Mouse (Mus musculus) cortical plate, adult 2 months (tissue): ENCODE data around the gene Tbc1d8b. TPM values are rescaled to one million over a fixed set of nuclear protein-coding genes. Genes with fewer than 3 reads are reported as not detected.
"Not testable (repeated sequence)": the region's sequence is repeated elsewhere in the genome, so short reads cannot be mapped to it uniquely, and the experiment has no call there.

Source experiments
- H3K27ac ChIP-seq: fragments of 200-500 bp; 2 replicates; pipeline ENCODE4 v1.5.1; 2012; ENCODE audit warnings: low read length, control low read depth, inconsistent platforms; ENCODE audit not compliant: insufficient read depth
- H3K4me1 ChIP-seq: fragments of 200-500 bp; 2 replicates; pipeline ENCODE4 v1.6.1; 2011; ENCODE audit warnings: low read length; ENCODE audit not compliant: control insufficient read depth, insufficient read depth
- H3K4me3 ChIP-seq: fragments of 200-500 bp; 2 replicates; pipeline ENCODE4 v1.5.1; 2011; ENCODE audit warnings: mild to moderate bottlenecking, low read length, control low read depth; ENCODE audit not compliant: insufficient read depth
- CTCF ChIP-seq: fragments of 200-500 bp; IDR thresholded peaks from 2 replicates; pipeline ENCODE4 v1.5.1; 2011; ENCODE audit warnings: mild to moderate bottlenecking, control low read depth, low read length; ENCODE audit not compliant: insufficient read depth; ENCODE audit errors: extremely low read depth
- POLR2A ChIP-seq: fragments of 200-500 bp; IDR thresholded peaks from 2 replicates; pipeline ENCODE4 v1.6.1; 2011; ENCODE audit warnings: mild to moderate bottlenecking, low read length, control low read depth; ENCODE audit not compliant: insufficient read depth; ENCODE audit errors: extremely low read depth
- polyA plus RNA-seq: library from polyadenylated mRNA; depleted of rRNA; stranded (reverse); fragments of >200 nt; gene quantifications from 2 replicates; pipeline ENCODE4 v1.2.3, GENCODE M21; 2012

The Tbc1d8b gene
- polyA plus RNA-seq, 1 experiment, result 1.5 TPM

DNA sequence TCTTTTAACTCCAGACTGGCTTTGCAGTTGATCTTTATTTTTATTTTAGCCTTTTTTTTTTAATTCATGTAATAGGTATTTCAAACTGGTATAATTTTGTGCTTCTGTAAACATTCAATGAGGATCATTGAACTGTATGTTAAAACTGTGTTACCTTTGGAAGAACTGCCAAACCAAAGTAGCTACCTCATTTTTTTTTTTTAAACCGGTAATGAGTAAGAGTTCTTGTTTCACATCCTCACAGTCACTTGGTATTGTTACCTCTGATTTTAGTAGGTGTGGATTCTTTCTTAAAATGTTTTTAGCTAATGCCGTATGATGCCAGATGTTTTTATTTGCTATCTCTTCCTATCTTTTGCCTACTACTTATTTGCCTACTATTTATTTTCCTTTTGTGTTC is 37.6 kb downstream of the Tbc1d8b start:
- TF ChIP-seq POLR2A (no peak), CTCF (no peak)
- Histone ChIP-seq H3K27ac (no peak overlapping the region), H3K4me3 (no peak overlapping the region), H3K4me1 (no peaks in the 10 kb centered on the region)

DNA sequence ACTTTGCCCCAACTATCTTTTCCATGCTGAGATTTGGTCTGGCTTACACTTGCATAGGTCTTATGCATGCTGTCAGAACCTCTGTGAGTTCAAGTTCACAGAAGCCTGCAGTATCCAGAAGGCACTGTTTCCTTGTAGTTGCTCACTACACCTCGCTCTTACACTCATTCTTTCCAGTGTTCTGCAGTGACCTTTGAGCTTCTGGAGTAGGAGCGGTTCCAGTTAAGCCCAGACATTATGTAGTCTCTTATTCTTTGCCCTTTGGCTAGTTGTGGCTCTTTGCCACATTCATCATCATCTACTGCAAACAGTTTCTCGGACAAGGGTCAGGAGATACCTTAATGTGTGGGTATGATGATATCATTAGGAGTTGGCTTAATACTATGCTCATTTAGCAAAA is 45.7 kb downstream of the Tbc1d8b start:
- Histone ChIP-seq H3K27ac (no peak overlapping the region), H3K4me1 (no peaks in the 10 kb centered on the region), H3K4me3 (no peak overlapping the region)
- no peak for TF ChIP-seq POLR2A
- TF ChIP-seq CTCF, result no peak

GRCm38 (mm10) chrX:139737066-139737465 is 52.3 kb downstream of the Tbc1d8b start:
- Histone ChIP-seq H3K27ac (no peak overlapping the region), H3K4me1 (no peaks in the 10 kb centered on the region), H3K4me3 (no peak overlapping the region)
- no peak for TF ChIP-seq CTCF
- no peak for TF ChIP-seq POLR2A

DNA sequence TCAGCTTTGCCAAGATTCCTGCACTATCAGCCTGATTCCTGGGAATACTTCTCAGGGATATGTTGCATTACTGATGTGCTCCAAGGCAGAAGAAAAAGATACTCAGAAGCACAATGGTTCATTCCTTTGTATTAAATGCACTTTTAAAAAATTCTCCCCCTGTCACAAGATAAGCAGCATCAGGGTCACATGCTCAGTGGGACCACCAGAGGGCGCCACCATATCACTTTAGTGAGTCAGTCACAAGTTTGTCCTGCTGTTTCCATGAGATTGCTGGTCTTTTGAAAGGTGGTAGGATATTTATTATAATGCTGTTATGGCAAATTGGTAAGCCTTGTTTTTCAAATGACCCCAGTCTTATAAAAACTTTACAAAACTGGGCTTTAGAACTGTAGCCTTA is 67.1 kb downstream of the Tbc1d8b start:
- Histone ChIP-seq H3K27ac (no peak overlapping the region), H3K4me1 (no peaks in the 10 kb centered on the region), H3K4me3 (no peak overlapping the region)
- peak; percentile 45; the same call in 1 of the 2 replicates for TF ChIP-seq CTCF
- TF ChIP-seq POLR2A, result no peak

DNA sequence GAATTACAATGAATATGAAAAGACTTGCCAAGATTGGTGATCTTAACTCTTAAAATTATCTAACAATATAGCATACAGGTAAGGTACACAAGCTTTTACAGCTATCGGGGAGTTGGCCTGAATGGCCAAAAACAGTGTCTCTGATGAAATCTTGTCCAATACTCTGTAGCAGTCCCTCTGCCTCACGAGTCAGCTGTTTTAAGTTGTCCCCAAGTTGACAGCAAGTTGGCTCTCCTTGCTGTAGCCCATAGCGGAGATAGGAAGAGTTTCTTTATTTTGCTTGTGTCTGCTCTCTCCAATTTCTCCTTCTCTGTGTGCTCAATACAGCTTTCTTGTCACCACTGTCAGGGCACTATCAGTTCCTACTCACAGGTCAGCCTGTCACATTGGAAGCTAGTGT is 73.8 kb downstream of the Tbc1d8b start:
- not testable (repeated sequence) for H3K4me1 ChIP-seq, H3K27ac ChIP-seq, H3K4me3 ChIP-seq

DNA sequence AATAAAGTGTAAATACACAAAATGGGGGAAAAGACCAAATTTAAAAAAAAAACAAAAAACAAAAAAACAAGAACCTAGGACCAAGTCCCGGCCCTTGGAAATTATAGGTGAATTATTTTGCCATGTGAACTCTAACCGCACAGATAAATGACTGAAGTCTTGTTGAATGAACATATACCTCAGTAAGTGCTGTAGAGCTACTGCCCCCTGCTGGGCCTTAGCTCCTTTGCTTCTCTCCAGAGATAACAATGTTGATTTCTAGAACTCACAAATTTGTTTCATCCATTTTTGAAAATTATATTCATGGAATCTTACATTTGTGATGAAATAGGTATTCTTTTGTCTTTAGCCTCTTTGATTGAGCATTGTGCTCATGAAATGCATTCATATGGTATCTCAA is 77.8 kb downstream of the Tbc1d8b start:
- H3K4me3 ChIP-seq, result no peak overlapping the region
- no peaks in the 10 kb centered on the region for H3K4me1 ChIP-seq
- H3K27ac ChIP-seq, result no peak overlapping the region
- TF ChIP-seq POLR2A, result no peak
- peak; percentile 36; the same call in 1 of the 2 replicates for TF ChIP-seq CTCF

DNA sequence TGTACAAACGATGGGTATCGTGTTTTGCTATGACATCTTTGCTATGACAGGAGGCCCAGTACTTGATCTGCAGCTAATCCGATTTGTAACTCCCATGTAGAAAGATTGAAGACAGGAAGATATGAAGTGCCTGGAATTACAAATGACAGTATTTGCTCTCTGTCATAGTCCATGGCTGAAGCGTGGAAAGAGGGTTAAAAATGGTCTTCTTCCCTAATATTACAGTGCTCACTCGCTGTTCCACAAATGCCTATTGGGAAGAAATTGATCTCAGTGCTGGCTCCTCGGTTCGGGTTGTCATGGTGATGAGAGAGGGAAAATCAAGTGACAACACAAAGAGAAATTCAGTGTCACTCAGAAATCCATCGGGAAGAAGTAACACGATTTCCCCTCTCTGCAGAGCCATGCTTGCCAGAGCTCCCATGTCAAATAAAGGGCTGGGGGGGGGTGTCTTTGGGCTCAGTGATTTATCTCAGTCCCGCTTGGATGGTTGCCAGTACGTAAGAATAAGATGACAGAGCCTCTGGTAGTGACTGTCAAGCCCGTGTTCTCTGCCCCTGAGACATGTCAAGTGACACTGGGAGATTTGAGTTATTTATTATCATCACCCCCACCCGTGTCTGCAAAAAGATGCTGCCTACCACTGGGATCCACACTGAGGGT is 85.3 kb downstream of the Tbc1d8b start:
- Histone ChIP-seq H3K4me1 (no peaks in the 10 kb centered on the region), H3K27ac (no peak overlapping the region)
- TF ChIP-seq CTCF (no peak), POLR2A (no peak)

GRCm38 (mm10) chrX:139774309-139775083 is 89.7 kb downstream of the Tbc1d8b start:
- H3K27ac ChIP-seq, result no peak overlapping the region
- H3K4me3 ChIP-seq, result no peak overlapping the region
- no peaks in the 10 kb centered on the region for H3K4me1 ChIP-seq
- TF ChIP-seq POLR2A (no peak), CTCF (peak; percentile 54)

More for the DNA sequence above, 85.3 kb downstream of the Tbc1d8b start:
- H3K4me3 ChIP-seq, result no peak overlapping the region

GRCm38 (mm10) chrX:139775084-139775612 is 90.4 kb downstream of the Tbc1d8b start:
- Histone ChIP-seq H3K4me3 (no peak overlapping the region), H3K27ac (no peak overlapping the region), H3K4me1 (no peaks in the 10 kb centered on the region)
- no peak for TF ChIP-seq POLR2A
- TF ChIP-seq CTCF, result no peak

DNA sequence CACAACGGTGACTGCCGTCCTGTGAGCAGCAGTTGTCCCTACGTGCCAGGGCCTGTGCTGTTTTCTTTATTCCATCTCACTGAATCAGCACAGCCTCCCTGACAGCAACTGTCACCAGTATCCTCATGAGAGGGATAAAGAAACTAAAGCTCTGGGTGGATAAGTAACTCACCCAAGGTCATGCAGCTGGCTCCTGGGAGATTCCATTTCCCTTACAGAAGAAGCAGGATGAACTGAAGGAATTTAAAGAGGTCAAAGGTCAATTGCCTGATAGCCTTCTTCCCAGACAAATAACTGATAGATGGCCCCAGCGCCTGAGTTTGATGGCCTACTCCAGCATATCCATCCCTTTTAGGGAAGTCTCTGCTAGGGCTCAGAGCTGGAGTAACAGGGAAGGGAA is 92.6 kb downstream of the Tbc1d8b start:
- H3K27ac ChIP-seq, result no peak overlapping the region
- no peak overlapping the region for H3K4me3 ChIP-seq
- no peak for TF ChIP-seq CTCF
- TF ChIP-seq POLR2A, result no peak
- H3K4me1 ChIP-seq, result no peaks in the 10 kb centered on the region
